Mouse (Mus musculus): ENCODE measurements around the gene Sspo. TPM values are rescaled to one million over a fixed set of nuclear protein-coding genes. Genes with fewer than 3 reads are reported as not detected.

Sspo gene
- total RNA-seq, 2 experiments from 2014 or later: 0.14 to 0.55 TPM

DNA sequence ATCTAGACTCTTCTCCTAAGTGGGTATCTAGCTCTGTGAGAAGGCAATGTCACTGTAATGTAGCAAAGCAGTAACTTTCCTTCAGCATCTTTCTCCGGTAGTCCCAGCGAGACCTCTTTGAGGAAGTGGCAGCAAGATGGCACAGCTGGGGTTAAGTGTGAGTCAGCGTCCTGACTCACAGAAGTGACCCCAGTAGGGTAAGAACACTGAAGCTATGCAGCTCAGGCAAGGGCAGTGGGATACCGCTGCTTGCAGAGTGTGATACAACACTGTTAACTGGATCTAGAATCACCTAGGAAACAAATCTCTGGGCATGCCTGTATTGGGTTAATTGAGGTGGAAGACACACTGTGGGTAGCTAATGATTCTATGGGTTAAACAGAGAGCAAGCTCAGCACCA lies 88.1 kb downstream of the Sspo start:
- DNase-seq (ENCODE audit: low spot score): no peak
- intact Hi-C loops (cut with DNase I): loop anchor here (5.0 kb wide), 1 partner anchor 236 kb away; the partner anchor contains the start of gene Gimap3

DNA sequence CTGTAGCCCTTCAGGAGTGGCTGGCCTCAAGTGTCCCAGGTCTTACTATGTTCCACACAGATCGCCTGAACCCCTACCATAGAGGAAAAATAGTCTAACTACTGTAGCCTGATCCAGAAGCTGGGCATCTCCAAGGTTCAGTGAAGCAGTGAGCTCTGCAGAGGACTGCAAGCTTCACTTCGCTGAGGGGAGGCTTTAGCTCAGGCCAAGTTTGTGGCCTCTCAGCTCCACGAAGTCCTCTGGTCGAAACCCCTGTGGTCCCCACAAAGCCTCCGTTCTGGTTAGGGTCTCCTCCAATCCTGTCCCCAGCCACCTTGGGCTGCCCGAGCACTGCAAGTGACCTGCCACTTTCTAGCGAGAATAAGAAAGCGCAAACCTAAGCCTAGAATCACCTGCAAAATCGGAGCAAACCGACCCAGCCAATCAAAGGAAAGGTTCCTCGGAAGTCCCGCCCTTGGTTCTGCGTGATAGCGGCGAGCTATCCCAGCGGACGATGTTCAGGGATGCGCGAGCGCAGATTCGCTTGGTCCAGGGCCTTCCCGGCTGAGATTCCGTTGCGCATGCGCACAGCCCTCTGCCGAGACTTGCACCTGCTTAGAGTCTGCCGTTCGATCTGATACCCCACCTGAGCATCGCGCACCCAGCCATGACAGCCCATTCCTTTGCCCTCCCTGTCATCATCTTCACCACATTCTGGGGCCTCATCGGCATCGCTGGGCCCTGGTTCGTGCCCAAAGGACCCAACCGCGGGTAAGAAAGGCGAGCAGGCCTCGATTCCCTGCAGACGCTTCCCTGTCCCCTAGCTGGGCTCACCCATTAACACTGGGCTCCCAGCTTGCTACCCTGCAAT lies 89.3 kb downstream of the Sspo start, which contains the start of gene Atp6v0e2:
Atp6v0e2 (plus strand) TSS at position 511 of the 850 bp plus-strand sequence.
- DNase-seq (ENCODE audit: low spot score): peak; percentile 58
- intact Hi-C loops (cut with DNase I): loop anchor here (5.0 kb wide), 1 partner anchor 235 kb away; the partner anchor contains the start of gene Gimap3

DNA sequence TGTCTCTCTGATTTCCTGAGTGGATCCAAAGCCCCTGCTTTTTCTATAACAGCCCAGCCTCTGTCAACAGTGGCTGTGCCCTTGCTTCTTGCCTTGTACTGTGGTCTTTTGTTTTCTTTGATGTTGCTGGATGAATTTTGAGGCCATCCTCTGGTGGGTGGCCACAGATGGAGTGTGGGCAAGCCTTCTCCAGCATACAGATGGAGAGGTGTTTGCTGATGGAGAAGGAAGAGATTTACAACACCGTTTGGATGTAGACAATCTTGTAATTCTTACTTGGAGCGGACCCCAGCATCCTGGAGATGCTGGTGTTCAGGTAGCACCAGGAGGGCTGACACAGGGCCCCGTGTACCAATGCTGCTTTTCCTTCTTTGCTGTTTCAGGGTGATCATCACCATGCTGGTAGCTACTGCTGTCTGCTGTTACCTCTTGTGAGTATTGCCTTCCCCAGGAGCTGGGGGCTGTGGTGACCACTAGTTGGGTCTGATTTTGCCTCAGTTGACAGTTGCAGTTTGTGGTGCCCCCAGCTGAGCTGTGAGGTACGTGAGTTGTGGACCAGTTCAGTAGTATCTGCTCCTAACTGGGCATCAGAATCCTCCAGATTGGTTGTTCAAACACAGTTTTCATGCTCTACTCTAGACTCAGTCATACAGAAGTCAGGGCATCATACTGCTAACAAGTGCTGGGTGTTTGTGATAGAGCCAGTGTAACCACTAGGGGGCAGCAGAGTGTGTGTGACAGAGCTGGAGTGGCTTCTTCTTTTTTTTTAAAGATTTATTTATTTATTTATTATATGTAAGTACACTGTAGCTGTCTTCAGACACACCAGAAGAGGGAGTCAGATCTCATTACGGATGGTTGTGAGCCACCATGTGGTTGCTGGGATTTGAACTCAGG lies 91.1 kb downstream of the Sspo start:
- DNase-seq (ENCODE audit: low spot score): no peak
- intact Hi-C loops (cut with DNase I): loop anchor here (5.0 kb wide), 1 partner anchor 233 kb away; the partner anchor contains the start of gene Gimap3

DNA sequence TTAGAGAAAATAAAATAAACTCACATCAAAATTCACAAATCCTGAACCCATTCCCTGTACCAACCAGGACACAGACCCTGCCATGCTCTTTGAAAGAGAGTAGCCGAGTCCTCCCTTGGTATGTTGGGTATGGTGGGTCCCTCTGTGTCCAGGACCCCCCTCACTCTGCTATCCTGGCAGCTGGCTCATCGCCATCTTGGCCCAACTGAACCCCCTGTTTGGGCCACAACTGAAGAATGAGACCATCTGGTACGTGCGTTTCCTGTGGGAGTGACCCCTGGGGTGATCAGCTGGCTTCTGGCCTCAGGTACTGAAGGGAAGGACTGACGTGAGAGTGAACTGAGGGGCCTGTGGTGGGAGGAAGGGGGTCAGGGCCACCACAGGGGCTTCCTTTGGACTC lies 91.8 kb downstream of the Sspo start:
- intact Hi-C loops (cut with DNase I): loop anchor here (5.0 kb wide), 1 partner anchor 232 kb away; the partner anchor contains the start of gene Gimap3
- DNase-seq (ENCODE audit: low spot score): no peak

- no peak for DNase-seq (ENCODE audit: low spot score)
- intact Hi-C loops (cut with DNase I): no loop called here
These were observed 92.7 kb downstream of the Sspo start for GRCm38 (mm10) chr6:48540721-48541120.

DNA sequence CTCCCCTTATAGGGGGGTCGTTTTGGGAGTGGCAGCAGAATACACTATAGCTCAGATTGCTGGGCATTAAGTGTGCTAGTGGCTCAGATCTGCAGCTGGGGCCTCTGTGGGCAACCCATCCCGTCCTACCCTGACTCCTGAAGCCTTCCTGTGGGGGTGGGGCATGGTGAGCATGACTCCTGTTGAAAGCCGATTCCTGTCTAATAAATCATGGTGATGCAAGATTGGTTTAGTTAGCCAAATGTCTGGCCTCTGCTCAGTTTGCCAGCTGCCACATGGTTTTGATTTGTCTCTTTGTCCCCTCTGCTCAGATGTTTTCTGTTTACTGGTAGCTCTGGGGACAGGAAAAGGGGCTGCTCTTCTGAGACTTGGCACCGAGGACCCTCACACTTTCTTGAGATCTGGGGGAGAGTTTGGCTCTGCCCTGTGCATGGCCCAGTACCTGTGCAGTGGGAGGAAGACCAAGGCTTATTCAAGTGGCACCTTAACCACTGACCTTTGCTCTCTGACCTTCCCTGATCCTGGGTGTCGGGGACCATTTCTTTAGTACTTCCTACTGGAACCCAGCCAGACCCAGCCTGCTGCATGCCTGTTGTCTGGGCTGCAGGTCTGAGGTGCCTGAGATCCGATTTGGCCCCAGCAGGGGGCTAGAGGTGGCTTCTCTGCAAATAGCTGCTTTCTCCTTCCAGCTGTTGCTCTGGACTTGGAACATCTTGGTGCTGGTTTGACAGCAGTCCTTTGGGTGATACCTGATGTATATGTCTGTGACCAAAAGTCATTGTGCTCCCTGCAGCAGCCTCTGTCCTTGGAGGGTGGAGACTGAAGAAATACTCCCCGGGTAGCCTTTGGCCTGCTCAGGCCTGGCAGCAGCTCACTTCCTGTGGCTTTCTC lies 93.8 kb downstream of the Sspo start:
- intact Hi-C loops (cut with DNase I): no loop called here
- DNase-seq (ENCODE audit: low spot score): no peak

- intact Hi-C loops (cut with DNase I): no loop called here
- DNase-seq (ENCODE audit: low spot score): no peak
These were observed 94.6 kb downstream of the Sspo start for GRCm38 (mm10) chr6:48542631-48543030.

- intact Hi-C loops (cut with DNase I): no loop called here
- DNase-seq (ENCODE audit: low spot score): no peak
These were observed 97.2 kb downstream of the Sspo start for GRCm38 (mm10) chr6:48545251-48545650.

- DNase-seq (ENCODE audit: low spot score): no peak
- intact Hi-C loops (cut with DNase I): loop anchor here (2.0 kb wide), 1 partner anchor 97 kb away; no protein-coding TSS in a partner anchor
These were observed 98.2 kb downstream of the Sspo start for GRCm38 (mm10) chr6:48546271-48546670.

GRCm38 (mm10) chr6:48546858-48547257 lies 98.8 kb downstream of the Sspo start:
- peak; percentile 52 for DNase-seq (ENCODE audit: low spot score)
- intact Hi-C loops (cut with DNase I): loop anchor here (2.0 kb wide), 1 partner anchor 96 kb away; no protein-coding TSS in a partner anchor

DNA sequence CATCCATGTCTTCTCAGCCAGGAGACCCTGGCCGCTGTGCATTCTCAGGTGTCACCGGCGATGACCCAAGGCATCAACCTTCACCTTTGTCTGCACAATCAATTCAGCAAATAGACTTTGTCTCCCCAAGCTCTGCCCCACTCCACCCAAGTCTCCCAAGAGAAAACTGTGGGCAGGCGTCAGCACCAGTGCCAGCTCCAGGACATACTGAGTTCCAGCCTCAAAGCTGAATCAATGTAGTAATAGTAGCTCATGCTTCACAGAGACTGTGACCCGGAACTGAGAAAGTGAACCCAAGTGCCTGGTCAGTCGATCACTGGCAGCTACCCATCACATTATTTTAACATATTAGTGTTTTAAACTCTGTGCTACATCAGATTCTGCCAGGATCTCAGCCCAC lies 100.3 kb downstream of the Sspo start:
- intact Hi-C loops (cut with DNase I): loop anchor here (2.0 kb wide), 1 partner anchor 30 kb away; no protein-coding TSS in a partner anchor
- DNase-seq (ENCODE audit: low spot score): no peak

Small RNA genes lying within 50 kb of the gene (microRNA-seq; reads per million reads assigned to microRNA genes)
- gene Gm24325: not detected

Other genes with a start within 250 kb of the Sspo start
- gene Krba1, start 52.6 kb upstream of the Sspo start, total RNA-seq (2021): 10 to 100 TPM; 19.2 to 20.2 TPM
- gene Zfp467, start 2.4 kb upstream of the Sspo start, total RNA-seq (2021): 10 to 100 TPM; 11.7 to 12.4 TPM
- gene Atp6v0e2, start 89.4 kb downstream of the Sspo start, total RNA-seq (2021): 10 to 100 TPM; 19.3 to 22.2 TPM
- 10 to 100 TPM; 15.5 to 16.5 TPM for gene Lrrc61, start 106.6 kb downstream of the Sspo start, total RNA-seq (2021)
- 10 to 100 TPM; 73.6 to 91.2 TPM for gene Rarres2, start 124.6 kb downstream of the Sspo start, total RNA-seq (2021)
- not detected for gene Gm45021, start 141.4 kb downstream of the Sspo start, total RNA-seq (2021)
- 10 to 100 TPM; 31.0 to 31.8 TPM for gene Repin1, start 145.7 kb downstream of the Sspo start, total RNA-seq (2021)
- 1 to 10 TPM; 1.0 to 2.2 TPM for gene Gm44965, start 145.7 kb downstream of the Sspo start, total RNA-seq (2021)
- 10 to 100 TPM; 10.9 to 11.2 TPM for gene Zfp775, start 153.8 kb downstream of the Sspo start, total RNA-seq (2021)
- gene AI854703, start 178.5 kb downstream of the Sspo start, total RNA-seq (2021): under 1 TPM; 0.14 to 0.23 TPM
- 1 to 10 TPM; 7.8 to 8.0 TPM for gene Gimap8, start 199.0 kb downstream of the Sspo start, total RNA-seq (2021)
- 1 to 10 TPM; 3.1 to 4.9 TPM for gene Gimap9, start 227.9 kb downstream of the Sspo start, total RNA-seq (2021)
- gene Gimap4, start 236.3 kb downstream of the Sspo start, total RNA-seq (2021): 10 to 100 TPM; 29.0 to 30.8 TPM

Data from heart, postnatal 25 days (tissue).